Mouse (Mus musculus): ENCODE results near the gene Slc37a1. TPM values are rescaled to one million over a fixed set of nuclear protein-coding genes. Genes with fewer than 3 reads are reported as not detected.
A peak's percentile ranks its signal among the peaks of the same experiment; 100 is the strongest.

Slc37a1 gene
- polyA plus RNA-seq, 1 experiment: 21.9 TPM

GRCm38 (mm10) chr17:31330622-31331021, 44.0 kb downstream of the Slc37a1 start:
- peak; percentile 68 for TF ChIP-seq CTCF (IDR thresholded peaks at IDR 0.05; ENCODE audit: control insufficient read depth, insufficient read depth, low read length)
- no peak for TF ChIP-seq POLR2A (IDR thresholded peaks at IDR 0.05; ENCODE audit: borderline replicate concordance, control insufficient read depth, low read depth, low read length)
- WGBS: 81% methylated on average over 4 of the region's 4 CpGs
- Histone ChIP-seq H3K4me3 (replicated peaks; ENCODE audit: control insufficient read depth, low read depth, low read length) (no peak overlapping the region), H3K4me1 (ENCODE audit: control insufficient read depth, insufficient read depth, low read length) (no peaks in the 10 kb centered on the region), H3K27ac (ENCODE audit: control insufficient read depth, insufficient read depth, low read depth, low read length, poor library complexity) (no peak overlapping the region)

GRCm38 (mm10) chr17:31331273-31331672, 44.7 kb downstream of the Slc37a1 start:
- H3K4me3 ChIP-seq (replicated peaks; ENCODE audit: control insufficient read depth, low read depth, low read length): no peak overlapping the region
- TF ChIP-seq CTCF (IDR thresholded peaks at IDR 0.05; ENCODE audit: control insufficient read depth, insufficient read depth, low read length): 0 out of 2 replicates have a peak, but pooled peaks have one; percentile 15
- TF ChIP-seq POLR2A (IDR thresholded peaks at IDR 0.05; ENCODE audit: borderline replicate concordance, control insufficient read depth, low read depth, low read length): no peak
- no peak overlapping the region for H3K27ac ChIP-seq (ENCODE audit: control insufficient read depth, insufficient read depth, low read depth, low read length, poor library complexity)
- WGBS: 89% methylated on average over 6 of the region's 6 CpGs
- no peaks in the 10 kb centered on the region for H3K4me1 ChIP-seq (ENCODE audit: control insufficient read depth, insufficient read depth, low read length)

- no peak for TF ChIP-seq CTCF (IDR thresholded peaks at IDR 0.05; ENCODE audit: control insufficient read depth, insufficient read depth, low read length)
- TF ChIP-seq POLR2A (IDR thresholded peaks at IDR 0.05; ENCODE audit: borderline replicate concordance, control insufficient read depth, low read depth, low read length): no peak
- H3K27ac ChIP-seq (ENCODE audit: control insufficient read depth, insufficient read depth, low read depth, low read length, poor library complexity): no peak overlapping the region
- no peaks in the 10 kb centered on the region for H3K4me1 ChIP-seq (ENCODE audit: control insufficient read depth, insufficient read depth, low read length)
- WGBS: 82% methylated on average over 3 of the region's 3 CpGs
- no peak overlapping the region for H3K4me3 ChIP-seq (replicated peaks; ENCODE audit: control insufficient read depth, low read depth, low read length)
These were observed 45.3 kb downstream of the Slc37a1 start for GRCm38 (mm10) chr17:31331920-31332319.

GRCm38 (mm10) chr17:31332333-31332732, 45.7 kb downstream of the Slc37a1 start:
- Histone ChIP-seq H3K27ac (ENCODE audit: control insufficient read depth, insufficient read depth, low read depth, low read length, poor library complexity) (no peak overlapping the region), H3K4me3 (replicated peaks; ENCODE audit: control insufficient read depth, low read depth, low read length) (no peak overlapping the region), H3K4me1 (ENCODE audit: control insufficient read depth, insufficient read depth, low read length) (no peaks in the 10 kb centered on the region)
- TF ChIP-seq CTCF (IDR thresholded peaks at IDR 0.05; ENCODE audit: control insufficient read depth, insufficient read depth, low read length): no peak
- 58% methylated on average over 1 of the region's 1 CpGs for WGBS

GRCm38 (mm10) chr17:31334509-31335260, 48.1 kb downstream of the Slc37a1 start:
- Histone ChIP-seq H3K27ac (ENCODE audit: control insufficient read depth, insufficient read depth, low read depth, low read length, poor library complexity) (no peak overlapping the region), H3K4me1 (ENCODE audit: control insufficient read depth, insufficient read depth, low read length) (no peaks in the 10 kb centered on the region), H3K4me3 (replicated peaks; ENCODE audit: control insufficient read depth, low read depth, low read length) (no peak overlapping the region)
- 85% methylated on average over 11 of the region's 11 CpGs for WGBS
- TF ChIP-seq POLR2A (IDR thresholded peaks at IDR 0.05; ENCODE audit: borderline replicate concordance, control insufficient read depth, low read depth, low read length) (no peak), CTCF (IDR thresholded peaks at IDR 0.05; ENCODE audit: control insufficient read depth, insufficient read depth, low read length) (no peak)

GRCm38 (mm10) chr17:31335344-31336080, 48.9 kb downstream of the Slc37a1 start:
- no peaks in the 10 kb centered on the region for H3K4me1 ChIP-seq (ENCODE audit: control insufficient read depth, insufficient read depth, low read length)
- WGBS: 92% methylated on average over 22 of the region's 22 CpGs
- no peak overlapping the region for H3K4me3 ChIP-seq (replicated peaks; ENCODE audit: control insufficient read depth, low read depth, low read length)
- no peak for TF ChIP-seq POLR2A (IDR thresholded peaks at IDR 0.05; ENCODE audit: borderline replicate concordance, control insufficient read depth, low read depth, low read length)
- no peak for TF ChIP-seq CTCF (IDR thresholded peaks at IDR 0.05; ENCODE audit: control insufficient read depth, insufficient read depth, low read length)
- H3K27ac ChIP-seq (ENCODE audit: control insufficient read depth, insufficient read depth, low read depth, low read length, poor library complexity): no peak overlapping the region

- Histone ChIP-seq H3K27ac (ENCODE audit: control insufficient read depth, insufficient read depth, low read depth, low read length, poor library complexity) (no peak overlapping the region), H3K4me3 (replicated peaks; ENCODE audit: control insufficient read depth, low read depth, low read length) (no peak overlapping the region), H3K4me1 (ENCODE audit: control insufficient read depth, insufficient read depth, low read length) (no peaks in the 10 kb centered on the region)
- 86% methylated on average over 2 of the region's 2 CpGs for WGBS
- TF ChIP-seq CTCF (IDR thresholded peaks at IDR 0.05; ENCODE audit: control insufficient read depth, insufficient read depth, low read length) (no peak), POLR2A (IDR thresholded peaks at IDR 0.05; ENCODE audit: borderline replicate concordance, control insufficient read depth, low read depth, low read length) (no peak)
These were observed 53.2 kb downstream of the Slc37a1 start for GRCm38 (mm10) chr17:31339769-31340168.

GRCm38 (mm10) chr17:31342191-31342590, 55.6 kb downstream of the Slc37a1 start:
- Histone ChIP-seq H3K4me1 (ENCODE audit: control insufficient read depth, insufficient read depth, low read length) (no peaks in the 10 kb centered on the region), H3K4me3 (replicated peaks; ENCODE audit: control insufficient read depth, low read depth, low read length) (no peak overlapping the region), H3K27ac (ENCODE audit: control insufficient read depth, insufficient read depth, low read depth, low read length, poor library complexity) (no peak overlapping the region)
- 88% methylated on average over 6 of the region's 6 CpGs for WGBS
- no peak for TF ChIP-seq POLR2A (IDR thresholded peaks at IDR 0.05; ENCODE audit: borderline replicate concordance, control insufficient read depth, low read depth, low read length)
- TF ChIP-seq CTCF (IDR thresholded peaks at IDR 0.05; ENCODE audit: control insufficient read depth, insufficient read depth, low read length): no peak

All from bone marrow, adult 2 months (tissue).